Mouse (Mus musculus): ENCODE measurements around the gene Sec14l3. TPM values are rescaled to one million over a fixed set of nuclear protein-coding genes. Genes with fewer than 3 reads are reported as not detected.

Sec14l3 gene
- polyA plus RNA-seq, 1 experiment from 2014 or later, result not detected

GRCm38 (mm10) chr11:4076633-4077032 is 12.0 kb downstream of the Sec14l3 start:
- Histone ChIP-seq H3K27ac (replicated peaks; ENCODE audit: low read depth, low read length) (no peak overlapping the region), H3K4me2 (ENCODE audit: low read depth, severe bottlenecking) (no peak overlapping the region), H3K9ac (ENCODE audit: low read length) (no peak overlapping the region), H3K36me3 (ENCODE audit: control insufficient read depth, insufficient read depth, low read length) (no peaks in the 10 kb centered on the region), H3K9me3 (ENCODE audit: control insufficient read depth, low read length) (no peaks in the 10 kb centered on the region), H3K4me1 (ENCODE audit: control insufficient read depth, insufficient read depth, low read length) (no peaks in the 10 kb centered on the region), H3K27me3 (ENCODE audit: control insufficient read depth, insufficient read depth, low read length) (no peaks in the 10 kb centered on the region), H3K4me3 (ENCODE audit: low read depth, low read length) (no peak overlapping the region)
- 15% methylated on average over 8 of the region's 8 CpGs for WGBS
- no peak for ATAC-seq (ENCODE audit: insufficient number of reproducible peaks, low FRiP score, low TSS enrichment, low read depth)
- DNase-seq (ENCODE audit: low spot score), result peak; percentile 87

DNA sequence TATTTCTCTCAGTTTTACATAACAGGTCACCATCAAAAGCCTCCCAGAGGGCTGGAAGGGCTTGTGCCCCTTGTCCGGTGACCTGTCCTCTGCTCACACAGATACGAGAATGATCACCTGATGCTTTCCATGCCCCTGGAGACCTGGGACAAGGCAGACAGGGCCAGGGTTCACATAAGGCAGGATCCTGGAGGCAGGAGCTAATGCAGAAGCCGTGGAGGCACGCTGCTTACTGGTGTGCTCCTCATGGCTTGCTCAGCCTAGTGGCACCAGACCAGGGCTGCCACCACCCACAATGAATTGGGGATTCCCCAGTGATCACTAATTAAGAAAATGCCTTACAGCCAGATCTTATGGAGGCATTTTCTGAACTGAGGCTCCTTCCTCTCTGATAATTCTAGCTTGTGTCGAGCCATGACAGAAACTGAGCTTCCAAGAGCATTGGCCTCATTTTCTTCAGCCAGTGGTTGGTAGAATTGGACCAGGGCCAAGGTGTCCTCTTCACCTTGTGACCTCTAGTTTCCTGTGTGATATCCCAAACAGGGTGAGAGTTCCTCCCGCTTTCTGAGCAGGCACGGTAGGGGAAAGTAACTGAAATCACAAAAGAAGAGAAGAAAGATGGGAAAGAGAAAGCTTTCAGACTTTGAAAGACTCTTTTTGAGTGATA is 13.8 kb downstream of the Sec14l3 start:
- ATAC-seq (ENCODE audit: insufficient number of reproducible peaks, low FRiP score, low TSS enrichment, low read depth) (no peak), DNase-seq (ENCODE audit: low spot score) (no peak)
- H3K27ac ChIP-seq (replicated peaks; ENCODE audit: low read depth, low read length), result no peak overlapping the region
- no peaks in the 10 kb centered on the region for H3K27me3 ChIP-seq (ENCODE audit: control insufficient read depth, insufficient read depth, low read length)
- WGBS, result 85% methylated on average over 7 of the region's 7 CpGs
- H3K9ac ChIP-seq (ENCODE audit: low read length), result no peak overlapping the region
- no peaks in the 10 kb centered on the region for H3K4me1 ChIP-seq (ENCODE audit: control insufficient read depth, insufficient read depth, low read length)
- H3K4me3 ChIP-seq (ENCODE audit: low read depth, low read length), result no peak overlapping the region
- H3K4me2 ChIP-seq (ENCODE audit: low read depth, severe bottlenecking), result no peak overlapping the region
- no peaks in the 10 kb centered on the region for H3K36me3 ChIP-seq (ENCODE audit: control insufficient read depth, insufficient read depth, low read length)
- no peaks in the 10 kb centered on the region for H3K9me3 ChIP-seq (ENCODE audit: control insufficient read depth, low read length)

DNA sequence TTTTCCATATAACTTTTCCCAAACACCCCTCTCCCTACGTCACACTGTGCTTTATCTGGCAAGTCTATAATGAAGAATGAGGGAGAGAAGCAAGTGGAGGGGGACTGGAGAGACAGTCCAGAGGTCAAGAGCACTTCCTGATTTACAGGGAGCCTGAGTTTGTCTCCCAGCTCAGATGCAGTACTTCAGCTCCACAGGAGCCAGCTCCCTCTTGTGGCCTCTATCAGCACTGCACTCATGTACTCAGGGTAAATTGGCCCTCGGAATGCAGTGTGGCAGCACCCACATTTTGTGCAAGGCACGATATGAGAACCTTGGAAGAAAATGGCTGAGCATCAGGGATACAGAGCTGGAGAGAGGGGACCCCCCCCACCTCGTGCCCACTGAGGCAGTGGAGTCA is 15.6 kb downstream of the Sec14l3 start:
- DNase-seq (ENCODE audit: low spot score), result peak; percentile 71
- 9% methylated on average over 4 of the region's 4 CpGs for WGBS
- H3K4me3 ChIP-seq (ENCODE audit: low read depth, low read length), result no peak overlapping the region
- no peak overlapping the region for H3K27ac ChIP-seq (replicated peaks; ENCODE audit: low read depth, low read length)
- H3K9ac ChIP-seq (ENCODE audit: low read length), result no peak overlapping the region
- H3K27me3 ChIP-seq (ENCODE audit: control insufficient read depth, insufficient read depth, low read length), result no peaks in the 10 kb centered on the region
- ATAC-seq (ENCODE audit: insufficient number of reproducible peaks, low FRiP score, low TSS enrichment, low read depth), result no peak
- no peaks in the 10 kb centered on the region for H3K9me3 ChIP-seq (ENCODE audit: control insufficient read depth, low read length)
- no peaks in the 10 kb centered on the region for H3K36me3 ChIP-seq (ENCODE audit: control insufficient read depth, insufficient read depth, low read length)
- H3K4me2 ChIP-seq (ENCODE audit: low read depth, severe bottlenecking), result no peak overlapping the region
- no peaks in the 10 kb centered on the region for H3K4me1 ChIP-seq (ENCODE audit: control insufficient read depth, insufficient read depth, low read length)

- H3K36me3 ChIP-seq (ENCODE audit: control insufficient read depth, insufficient read depth, low read length), result no peaks in the 10 kb centered on the region
- no peaks in the 10 kb centered on the region for H3K4me1 ChIP-seq (ENCODE audit: control insufficient read depth, insufficient read depth, low read length)
- no peaks in the 10 kb centered on the region for H3K27me3 ChIP-seq (ENCODE audit: control insufficient read depth, insufficient read depth, low read length)
- H3K9me3 ChIP-seq (ENCODE audit: control insufficient read depth, low read length), result no peaks in the 10 kb centered on the region
- no peak for ATAC-seq (ENCODE audit: insufficient number of reproducible peaks, low FRiP score, low TSS enrichment, low read depth)
- H3K9ac ChIP-seq (ENCODE audit: low read length), result no peak overlapping the region
- peak; percentile 72 for DNase-seq (ENCODE audit: low spot score)
- no peak overlapping the region for H3K27ac ChIP-seq (replicated peaks; ENCODE audit: low read depth, low read length)
- H3K4me2 ChIP-seq (ENCODE audit: low read depth, severe bottlenecking), result no peak overlapping the region
- 32% methylated on average over 5 of the region's 5 CpGs for WGBS
- H3K4me3 ChIP-seq (ENCODE audit: low read depth, low read length), result no peak overlapping the region
These were observed 18.9 kb downstream of the Sec14l3 start for GRCm38 (mm10) chr11:4083316-4084078.

DNA sequence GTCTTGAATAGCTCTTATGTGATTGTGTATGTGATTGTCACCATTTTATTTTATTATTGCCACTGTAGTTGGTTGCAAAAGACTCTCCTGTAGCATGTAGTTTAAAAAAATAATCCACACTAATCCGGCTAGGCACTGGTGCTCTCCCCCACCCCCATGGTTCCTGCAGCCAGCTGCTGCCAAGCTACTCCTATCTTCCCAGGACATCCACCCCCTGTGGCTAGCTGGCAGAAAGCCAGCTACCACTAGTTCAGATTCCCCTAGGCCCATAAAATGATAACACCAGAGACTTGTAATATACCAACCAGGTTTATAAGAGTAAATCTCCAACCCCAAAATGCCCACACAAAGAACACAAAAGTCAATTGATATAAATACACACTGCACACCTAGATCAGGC is 21.6 kb downstream of the Sec14l3 start:
- no peak overlapping the region for H3K9ac ChIP-seq (ENCODE audit: low read length)

DNA sequence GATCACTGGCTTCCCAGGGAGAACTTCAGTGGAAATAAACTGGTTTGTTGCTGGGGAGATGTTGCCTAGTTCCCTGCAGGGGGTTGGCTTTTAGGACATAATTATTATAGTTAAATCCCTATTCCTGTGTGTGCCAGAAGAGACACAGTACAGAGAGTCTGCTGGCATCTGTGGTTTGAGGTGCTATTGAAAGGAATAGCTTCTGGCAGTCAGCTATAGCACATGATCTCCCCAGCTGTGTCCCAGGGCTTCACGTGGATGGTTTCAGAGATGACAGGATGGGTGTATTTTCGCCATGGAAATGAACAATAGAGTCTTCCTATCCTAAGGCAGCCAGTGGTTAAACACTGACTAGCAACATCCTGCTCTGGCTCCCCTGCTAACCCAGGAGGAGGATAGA is 22.6 kb downstream of the Sec14l3 start:
- Histone ChIP-seq H3K27me3 (ENCODE audit: control insufficient read depth, insufficient read depth, low read length) (no peaks in the 10 kb centered on the region), H3K9ac (ENCODE audit: low read length) (no peak overlapping the region), H3K27ac (replicated peaks; ENCODE audit: low read depth, low read length) (no peak overlapping the region), H3K4me3 (ENCODE audit: low read depth, low read length) (no peak overlapping the region), H3K4me1 (ENCODE audit: control insufficient read depth, insufficient read depth, low read length) (no peaks in the 10 kb centered on the region), H3K9me3 (ENCODE audit: control insufficient read depth, low read length) (no peaks in the 10 kb centered on the region), H3K4me2 (ENCODE audit: low read depth, severe bottlenecking) (no peak overlapping the region), H3K36me3 (ENCODE audit: control insufficient read depth, insufficient read depth, low read length) (peaks cover 11% of the 10 kb centered on the region)
- DNase-seq (ENCODE audit: low spot score), result no peak
- 77% methylated on average over 2 of the region's 2 CpGs for WGBS
- ATAC-seq (ENCODE audit: insufficient number of reproducible peaks, low FRiP score, low TSS enrichment, low read depth), result no peak

More for the DNA sequence above, 21.6 kb downstream of the Sec14l3 start:
- Histone ChIP-seq H3K4me2 (ENCODE audit: low read depth, severe bottlenecking) (no peak overlapping the region), H3K36me3 (ENCODE audit: control insufficient read depth, insufficient read depth, low read length) (peaks cover 5% of the 10 kb centered on the region), H3K9me3 (ENCODE audit: control insufficient read depth, low read length) (no peaks in the 10 kb centered on the region), H3K27me3 (ENCODE audit: control insufficient read depth, insufficient read depth, low read length) (no peaks in the 10 kb centered on the region), H3K27ac (replicated peaks; ENCODE audit: low read depth, low read length) (no peak overlapping the region), H3K4me3 (ENCODE audit: low read depth, low read length) (no peak overlapping the region), H3K4me1 (ENCODE audit: control insufficient read depth, insufficient read depth, low read length) (no peaks in the 10 kb centered on the region)
- ATAC-seq (ENCODE audit: insufficient number of reproducible peaks, low FRiP score, low TSS enrichment, low read depth), result no peak
- no peak for DNase-seq (ENCODE audit: low spot score)
- WGBS, result 81% methylated on average over 1 of the region's 1 CpGs

- 88% methylated on average over 18 of the region's 18 CpGs for WGBS
- Histone ChIP-seq H3K27me3 (ENCODE audit: control insufficient read depth, insufficient read depth, low read length) (no peaks in the 10 kb centered on the region), H3K4me1 (ENCODE audit: control insufficient read depth, insufficient read depth, low read length) (peaks cover 15% of the 10 kb centered on the region), H3K36me3 (ENCODE audit: control insufficient read depth, insufficient read depth, low read length) (peaks cover 11% of the 10 kb centered on the region), H3K9ac (ENCODE audit: low read length) (no peak overlapping the region), H3K27ac (replicated peaks; ENCODE audit: low read depth, low read length) (no peak overlapping the region), H3K4me2 (ENCODE audit: low read depth, severe bottlenecking) (no peak overlapping the region), H3K9me3 (ENCODE audit: control insufficient read depth, low read length) (no peaks in the 10 kb centered on the region), H3K4me3 (ENCODE audit: low read depth, low read length) (no peak overlapping the region)
- DNase-seq (ENCODE audit: low spot score) (no peak), ATAC-seq (ENCODE audit: insufficient number of reproducible peaks, low FRiP score, low TSS enrichment, low read depth) (no peak)
These were observed 29.1 kb downstream of the Sec14l3 start for GRCm38 (mm10) chr11:4093459-4094377.

Measured in limb, embryonic 11.5 days (tissue).